Mouse (Mus musculus) cortical plate, adult 2 months (tissue): ENCODE measurements around the gene Samd9l. TPM values are rescaled to one million over a fixed set of nuclear protein-coding genes. Genes with fewer than 3 reads are reported as not detected.
"Not testable (repeated sequence)": the region's sequence is repeated elsewhere in the genome, so short reads cannot be mapped to it uniquely, and the experiment has no call there.

Experiments used
- H3K27ac ChIP-seq: fragments of 200-500 bp; 2 replicates; pipeline ENCODE4 v1.5.1; 2012; ENCODE audit warnings: low read length, control low read depth, inconsistent platforms; ENCODE audit not compliant: insufficient read depth
- H3K4me1 ChIP-seq: fragments of 200-500 bp; 2 replicates; pipeline ENCODE4 v1.6.1; 2011; ENCODE audit warnings: low read length; ENCODE audit not compliant: control insufficient read depth, insufficient read depth
- H3K4me3 ChIP-seq: fragments of 200-500 bp; 2 replicates; pipeline ENCODE4 v1.5.1; 2011; ENCODE audit warnings: mild to moderate bottlenecking, low read length, control low read depth; ENCODE audit not compliant: insufficient read depth
- CTCF ChIP-seq: fragments of 200-500 bp; IDR thresholded peaks from 2 replicates; pipeline ENCODE4 v1.5.1; 2011; ENCODE audit warnings: mild to moderate bottlenecking, control low read depth, low read length; ENCODE audit not compliant: insufficient read depth; ENCODE audit errors: extremely low read depth
- POLR2A ChIP-seq: fragments of 200-500 bp; IDR thresholded peaks from 2 replicates; pipeline ENCODE4 v1.6.1; 2011; ENCODE audit warnings: mild to moderate bottlenecking, low read length, control low read depth; ENCODE audit not compliant: insufficient read depth; ENCODE audit errors: extremely low read depth
- polyA plus RNA-seq: library from polyadenylated mRNA; depleted of rRNA; stranded (reverse); fragments of >200 nt; gene quantifications from 2 replicates; pipeline ENCODE4 v1.2.3, GENCODE M21; 2012

The Samd9l gene
- polyA plus RNA-seq, 1 experiment: 2.2 TPM

DNA sequence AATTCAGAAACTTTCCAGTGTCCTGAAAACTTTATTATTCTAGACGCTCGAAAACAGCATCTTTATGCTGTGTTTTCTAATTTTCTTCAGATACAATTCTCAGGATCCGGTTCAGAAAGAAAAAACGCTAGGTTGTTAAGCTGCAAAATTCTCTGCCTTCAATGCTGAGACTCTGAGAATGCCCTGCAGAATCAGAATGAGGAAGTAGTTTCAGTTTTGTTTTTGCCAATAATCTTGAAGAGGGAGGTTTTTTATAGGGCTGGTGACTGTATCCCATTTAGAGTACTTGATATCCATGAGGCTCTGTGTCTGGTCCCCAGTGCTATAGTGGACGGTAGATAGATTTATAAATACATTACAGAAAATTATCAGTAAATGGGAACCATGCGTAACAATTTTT lies 12.8 kb downstream of the Samd9l start:
- Histone ChIP-seq H3K4me1 (no peaks in the 10 kb centered on the region), H3K27ac (no peak overlapping the region), H3K4me3 (no peak overlapping the region)
- TF ChIP-seq CTCF (no peak), POLR2A (no peak)

DNA sequence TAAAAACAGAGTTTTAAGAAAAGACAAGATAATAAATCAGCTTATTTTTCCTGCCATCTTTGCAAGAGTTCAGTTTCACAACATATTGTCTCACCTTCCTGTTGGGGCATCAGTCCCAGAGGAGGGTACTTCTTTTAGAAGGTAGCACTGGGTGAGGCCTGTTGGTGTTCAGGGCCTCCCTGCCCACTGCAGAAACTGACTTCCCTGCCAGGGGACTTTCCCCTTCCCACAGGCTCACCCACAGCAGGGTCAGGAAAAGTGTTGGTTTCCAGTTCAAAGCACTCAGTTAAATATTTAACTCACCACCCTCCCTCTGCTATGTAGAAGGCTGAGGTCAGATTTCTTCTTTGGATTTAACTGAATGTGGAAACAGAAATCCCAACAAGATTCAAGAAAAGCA lies 14.6 kb downstream of the Samd9l start:
- H3K4me1 ChIP-seq, H3K27ac ChIP-seq: not testable (repeated sequence)

DNA sequence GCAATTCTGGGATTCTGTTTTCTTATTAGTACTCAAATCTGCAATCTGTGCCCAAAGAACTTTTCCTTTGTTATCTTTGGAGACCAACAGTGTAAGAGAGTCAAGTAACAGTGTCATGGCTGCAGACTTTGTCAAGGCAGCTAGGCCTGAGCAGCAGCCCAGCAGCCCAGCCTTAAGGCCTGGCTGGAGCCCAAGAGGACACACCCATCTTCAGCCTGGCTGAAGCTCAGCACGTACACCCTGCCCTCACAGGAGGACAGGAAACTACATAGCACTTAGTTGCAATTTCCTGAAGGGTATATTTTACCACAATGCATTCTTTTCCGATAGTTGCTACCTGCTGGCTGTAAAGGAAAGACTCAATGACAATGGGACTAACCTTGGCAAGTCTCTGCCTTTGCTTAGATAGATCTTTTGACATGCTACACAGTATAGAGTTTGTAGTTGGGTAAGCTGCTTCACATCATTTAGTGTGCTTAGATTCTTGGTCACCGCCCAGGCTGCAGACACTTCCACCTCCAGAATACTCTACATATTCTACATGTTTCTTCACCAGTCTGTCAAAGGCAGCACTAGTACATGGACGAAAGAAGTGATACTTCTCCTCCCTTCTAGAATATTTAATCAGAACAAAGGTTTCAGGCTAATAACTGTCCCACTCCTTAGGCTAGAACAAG lies 15.1 kb downstream of the Samd9l start:
- not testable (repeated sequence) for H3K27ac ChIP-seq, H3K4me1 ChIP-seq, H3K4me3 ChIP-seq

More for the DNA sequence above, 14.6 kb downstream of the Samd9l start:
- H3K4me3 ChIP-seq: not testable (repeated sequence)

DNA sequence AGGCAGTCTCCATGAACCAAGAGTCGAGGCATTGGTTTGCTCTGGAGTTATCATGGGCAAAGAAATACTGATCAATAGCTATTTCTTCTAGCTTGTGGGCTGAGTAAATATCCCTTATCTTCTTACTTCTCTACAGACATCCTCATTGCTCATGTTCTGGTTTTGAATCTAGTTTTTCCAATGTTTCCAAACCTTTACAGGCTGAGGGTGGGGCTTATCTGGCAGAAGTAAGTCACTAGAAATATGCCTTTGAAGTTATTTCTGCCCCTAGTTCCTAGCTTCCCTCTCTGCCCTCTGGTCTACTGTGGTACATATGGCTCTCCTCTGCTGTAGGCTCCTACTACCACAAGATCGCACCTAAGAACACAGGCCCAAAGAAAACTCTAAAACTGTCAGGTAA lies 20.2 kb downstream of the Samd9l start:
- H3K4me1 ChIP-seq: no peaks in the 10 kb centered on the region
- no peak overlapping the region for H3K27ac ChIP-seq
- TF ChIP-seq CTCF (no peak), POLR2A (no peak)
- no peak overlapping the region for H3K4me3 ChIP-seq

DNA sequence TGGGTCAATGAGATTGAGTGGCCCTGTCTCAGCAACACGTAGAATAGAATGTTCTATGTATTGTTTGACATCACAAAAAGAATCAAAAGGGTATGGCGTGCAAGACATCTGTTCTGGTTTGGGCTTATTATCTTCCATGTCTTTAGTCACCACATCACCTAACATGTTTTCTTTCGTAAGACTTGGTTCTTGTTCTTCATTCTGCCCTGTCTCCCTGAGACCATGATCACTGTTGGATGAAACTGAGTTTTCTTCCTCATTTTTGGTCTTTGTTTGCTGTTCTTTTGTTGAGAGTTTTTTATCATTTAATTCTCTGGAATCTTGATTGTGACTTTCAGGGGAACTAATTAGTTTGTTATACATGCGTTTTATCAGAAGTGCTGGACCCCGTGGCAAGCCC lies 22.7 kb downstream of the Samd9l start:
- Histone ChIP-seq H3K27ac (no peak overlapping the region), H3K4me3 (no peak overlapping the region), H3K4me1 (no peaks in the 10 kb centered on the region)
- TF ChIP-seq CTCF (no peak), POLR2A (no peak)

DNA sequence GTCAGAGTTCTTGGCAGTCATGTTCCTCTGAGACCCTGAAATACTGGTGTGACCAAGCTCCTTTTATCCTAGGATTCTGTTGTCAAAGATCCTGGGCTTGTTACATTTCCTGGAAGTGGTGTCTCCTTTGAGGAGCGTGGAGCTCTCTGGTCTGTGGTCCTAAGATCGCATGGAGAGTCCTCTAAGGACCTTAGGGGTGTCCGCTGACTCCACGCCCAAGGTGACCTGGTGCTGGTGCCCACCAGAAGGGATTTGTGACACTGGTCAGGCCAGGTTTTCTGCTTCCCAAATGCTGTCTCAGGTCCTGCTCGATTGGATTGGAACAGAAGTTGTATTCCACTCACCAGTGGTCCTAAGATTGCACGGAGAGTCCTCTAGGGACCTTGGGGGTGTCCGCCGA lies 29.8 kb downstream of the Samd9l start:
- H3K4me1 ChIP-seq: no peaks in the 10 kb centered on the region
- no peak overlapping the region for H3K4me3 ChIP-seq
- TF ChIP-seq POLR2A: no peak
- no peak for TF ChIP-seq CTCF
- H3K27ac ChIP-seq: no peak overlapping the region

DNA sequence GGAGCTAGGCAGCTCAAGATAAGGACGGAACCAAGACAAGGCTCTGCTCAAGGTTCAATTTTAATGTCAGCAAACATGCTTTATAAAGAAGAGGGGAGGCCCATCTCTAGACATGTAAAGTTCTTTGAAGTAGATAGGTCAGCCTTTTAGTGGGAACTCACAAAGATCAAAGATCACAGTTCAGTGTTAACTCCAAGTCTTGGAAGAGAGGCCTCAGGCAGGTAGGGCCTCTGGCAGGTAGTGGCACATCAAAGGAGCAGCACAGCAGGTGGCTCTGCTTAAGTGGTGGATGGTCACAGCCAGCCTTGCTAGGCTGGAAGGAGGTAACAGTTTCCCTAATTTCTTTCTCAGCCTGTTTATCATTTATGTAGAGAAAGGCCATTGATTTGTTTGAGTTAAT lies 33.8 kb downstream of the Samd9l start:
- H3K4me1 ChIP-seq: not testable (repeated sequence)

DNA sequence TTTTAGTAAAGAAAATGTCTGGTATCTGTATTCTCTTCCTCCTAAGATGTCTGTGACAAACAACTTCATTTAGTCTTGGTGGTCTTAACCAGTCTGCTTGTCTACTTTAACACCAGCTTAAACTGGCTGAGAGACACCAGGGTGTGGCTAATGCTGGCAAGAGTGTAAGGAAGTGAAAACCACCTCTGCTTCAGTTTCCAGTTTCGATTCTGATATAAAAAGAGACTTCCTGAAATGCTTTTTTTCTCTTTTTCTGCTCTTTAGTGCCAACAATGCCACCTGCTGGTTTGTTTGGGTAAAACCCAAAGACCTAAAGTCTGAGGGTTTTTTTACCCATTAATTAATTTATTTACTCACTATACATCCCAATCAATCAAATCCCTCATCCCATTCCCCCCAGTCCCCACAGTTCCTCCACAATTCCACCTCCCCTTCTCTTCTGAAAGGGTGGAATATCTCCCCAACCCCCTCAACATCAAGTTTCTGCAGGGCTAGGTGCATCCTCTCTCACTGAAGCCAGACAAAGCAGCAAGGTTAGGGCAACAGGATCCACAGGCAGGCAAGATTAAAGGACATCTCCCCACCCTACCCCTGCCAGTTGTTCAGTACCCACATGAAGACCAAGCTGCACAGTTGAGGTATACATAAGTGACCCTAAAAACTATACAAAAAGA lies 53.3 kb downstream of the Samd9l start:
- H3K27ac ChIP-seq, H3K4me1 ChIP-seq, H3K4me3 ChIP-seq: not testable (repeated sequence)

More for the DNA sequence above, 33.8 kb downstream of the Samd9l start:
- not testable (repeated sequence) for H3K4me3 ChIP-seq, H3K27ac ChIP-seq

DNA sequence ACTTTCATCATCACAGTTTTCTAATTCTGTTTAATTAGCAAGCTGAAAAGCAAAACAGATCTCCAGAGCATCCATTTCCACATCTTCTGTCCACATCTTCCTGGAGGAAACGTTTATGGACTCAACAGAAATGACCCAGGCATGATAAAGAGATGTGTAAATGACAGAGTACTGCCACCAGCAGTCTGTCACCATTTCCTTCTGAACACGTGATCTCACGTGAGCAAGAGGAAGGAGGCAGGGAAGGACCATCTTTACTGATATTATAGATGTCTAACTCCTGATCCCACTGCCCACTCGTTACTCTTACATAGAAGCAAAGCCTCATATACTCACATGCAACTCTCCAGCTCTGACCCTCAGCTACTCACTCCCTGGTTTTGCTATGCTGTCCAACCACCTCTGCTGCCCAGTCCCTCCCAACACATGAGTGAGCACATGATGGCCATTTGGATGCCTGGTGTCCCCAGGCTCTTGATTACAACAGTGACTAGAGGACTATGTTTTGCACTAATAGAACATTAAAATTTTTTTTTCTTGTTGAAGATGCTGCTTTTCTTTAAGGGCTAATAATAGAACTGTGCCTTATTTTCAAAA lies 54.2 kb downstream of the Samd9l start:
- H3K4me3 ChIP-seq, H3K4me1 ChIP-seq, H3K27ac ChIP-seq: not testable (repeated sequence)

DNA sequence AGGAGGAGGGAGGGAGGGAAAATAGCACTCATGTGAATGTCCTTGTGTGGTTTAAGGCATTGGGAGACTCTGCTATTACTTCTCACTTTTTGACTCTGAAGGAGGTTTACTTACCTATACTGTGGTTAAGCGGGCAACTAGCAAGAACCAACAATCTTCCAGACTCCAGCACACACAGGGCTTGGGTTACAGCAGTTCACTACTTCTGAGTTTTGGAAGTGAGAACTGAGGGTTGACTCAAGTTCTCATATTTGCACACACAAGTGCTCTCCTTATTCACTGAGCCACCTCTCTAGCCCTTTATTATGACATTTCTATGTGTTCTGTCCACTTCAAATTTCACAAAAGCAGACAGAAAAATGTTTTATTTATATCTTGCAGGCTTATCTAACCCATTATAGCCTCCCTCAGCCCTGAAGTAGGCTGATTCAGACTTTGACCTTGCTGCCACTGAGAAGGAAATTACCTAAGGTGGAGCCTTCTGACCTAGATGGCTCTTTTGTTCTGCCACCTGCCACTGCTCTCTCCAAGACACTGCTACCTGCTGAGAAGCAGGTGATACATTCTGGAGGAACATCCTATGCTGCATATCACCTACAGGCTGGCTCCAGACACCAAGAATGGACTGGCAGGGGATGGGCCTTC lies 55.6 kb downstream of the Samd9l start:
- H3K4me3 ChIP-seq, H3K4me1 ChIP-seq, H3K27ac ChIP-seq: not testable (repeated sequence)
